Mouse (Mus musculus): ENCODE results near the gene Syn3. TPM values are rescaled to one million over a fixed set of nuclear protein-coding genes. Genes with fewer than 3 reads are reported as not detected.

Gene Syn3
- polyA plus RNA-seq, 1 experiment from 2014 or later, result 3.7 TPM

- Histone ChIP-seq H3K27me3 (replicated peaks; ENCODE audit: control insufficient read depth, insufficient read depth, low read length) (no peaks in the 10 kb centered on the region), H3K9ac (ENCODE audit: low read length) (no peak overlapping the region), H3K27ac (ENCODE audit: low read depth) (0 out of 2 replicates have a peak overlapping the region, but pooled peaks have one; percentile 6), H3K4me2 (ENCODE audit: low read length) (no peak overlapping the region), H3K9me3 (ENCODE audit: control insufficient read depth, low read length) (no peaks in the 10 kb centered on the region), H3K4me3 (ENCODE audit: low read depth, low read length) (no peak overlapping the region), H3K36me3 (ENCODE audit: control insufficient read depth, insufficient read depth, low read length) (no peaks in the 10 kb centered on the region), H3K4me1 (replicated peaks; ENCODE audit: control insufficient read depth, insufficient read depth, low read length) (0 out of 2 replicates have a peak, but pooled peaks cover 5% of the 10 kb centered on the region)
- DNase-seq (ENCODE audit: low spot score) (peak; percentile 54), ATAC-seq (replicated peaks; ENCODE audit: low FRiP score, low TSS enrichment, low read depth) (no peak)
- WGBS, result 3% methylated on average over 4 of the region's 4 CpGs
Measured at GRCm38 (mm10) chr10:86166854-86167268, 331.8 kb downstream of the Syn3 start.

GRCm38 (mm10) chr10:86164098-86164497 is 334.6 kb downstream of the Syn3 start:
- ATAC-seq (replicated peaks; ENCODE audit: low FRiP score, low TSS enrichment, low read depth) (no peak), DNase-seq (ENCODE audit: low spot score) (no peak)
- H3K9me3 ChIP-seq (ENCODE audit: control insufficient read depth, low read length), result no peaks in the 10 kb centered on the region
- H3K27ac ChIP-seq (ENCODE audit: low read depth), result no peak overlapping the region
- H3K4me3 ChIP-seq (ENCODE audit: low read depth, low read length), result no peak overlapping the region
- WGBS, result 58% methylated on average over 3 of the region's 3 CpGs
- H3K36me3 ChIP-seq (ENCODE audit: control insufficient read depth, insufficient read depth, low read length), result no peaks in the 10 kb centered on the region
- H3K4me2 ChIP-seq (ENCODE audit: low read length), result no peak overlapping the region
- no peak overlapping the region for H3K9ac ChIP-seq (ENCODE audit: low read length)
- H3K4me1 ChIP-seq (replicated peaks; ENCODE audit: control insufficient read depth, insufficient read depth, low read length), result peaks cover 5% of the 10 kb centered on the region; the same call in 1 of the 2 replicates
- H3K27me3 ChIP-seq (replicated peaks; ENCODE audit: control insufficient read depth, insufficient read depth, low read length), result no peaks in the 10 kb centered on the region

GRCm38 (mm10) chr10:86161783-86162271 is 336.9 kb downstream of the Syn3 start:
- no peak overlapping the region for H3K27ac ChIP-seq (ENCODE audit: low read depth)
- no peak overlapping the region for H3K4me2 ChIP-seq (ENCODE audit: low read length)
- 64% methylated on average over 6 of the region's 6 CpGs for WGBS
- no peaks in the 10 kb centered on the region for H3K27me3 ChIP-seq (replicated peaks; ENCODE audit: control insufficient read depth, insufficient read depth, low read length)
- H3K36me3 ChIP-seq (ENCODE audit: control insufficient read depth, insufficient read depth, low read length), result no peaks in the 10 kb centered on the region
- DNase-seq (ENCODE audit: low spot score), result no peak
- H3K9ac ChIP-seq (ENCODE audit: low read length), result no peak overlapping the region
- ATAC-seq (replicated peaks; ENCODE audit: low FRiP score, low TSS enrichment, low read depth), result no peak
- no peak overlapping the region for H3K4me3 ChIP-seq (ENCODE audit: low read depth, low read length)
- peaks cover 2% of the 10 kb centered on the region; the same call in 1 of the 2 replicates for H3K4me1 ChIP-seq (replicated peaks; ENCODE audit: control insufficient read depth, insufficient read depth, low read length)
- H3K9me3 ChIP-seq (ENCODE audit: control insufficient read depth, low read length), result no peaks in the 10 kb centered on the region

GRCm38 (mm10) chr10:86158198-86158899 is 340.3 kb downstream of the Syn3 start:
- ATAC-seq (replicated peaks; ENCODE audit: low FRiP score, low TSS enrichment, low read depth), result no peak
- no peak overlapping the region for H3K4me3 ChIP-seq (ENCODE audit: low read depth, low read length)
- H3K27me3 ChIP-seq (replicated peaks; ENCODE audit: control insufficient read depth, insufficient read depth, low read length), result no peaks in the 10 kb centered on the region
- no peak for DNase-seq (ENCODE audit: low spot score)
- no peak overlapping the region for H3K4me2 ChIP-seq (ENCODE audit: low read length)
- no peaks in the 10 kb centered on the region for H3K9me3 ChIP-seq (ENCODE audit: control insufficient read depth, low read length)
- H3K4me1 ChIP-seq (replicated peaks; ENCODE audit: control insufficient read depth, insufficient read depth, low read length), result no peaks in the 10 kb centered on the region; the same call in 1 of the 2 replicates
- no peak overlapping the region for H3K27ac ChIP-seq (ENCODE audit: low read depth)
- WGBS, result 77% methylated on average over 8 of the region's 8 CpGs
- H3K9ac ChIP-seq (ENCODE audit: low read length), result no peak overlapping the region
- no peaks in the 10 kb centered on the region for H3K36me3 ChIP-seq (ENCODE audit: control insufficient read depth, insufficient read depth, low read length)

GRCm38 (mm10) chr10:86155344-86155743 is 343.4 kb downstream of the Syn3 start:
- no peak overlapping the region for H3K9ac ChIP-seq (ENCODE audit: low read length)
- 42% methylated on average over 3 of the region's 3 CpGs for WGBS
- no peak overlapping the region for H3K27ac ChIP-seq (ENCODE audit: low read depth)
- H3K4me1 ChIP-seq (replicated peaks; ENCODE audit: control insufficient read depth, insufficient read depth, low read length), result no peaks in the 10 kb centered on the region; the same call in 1 of the 2 replicates
- no peaks in the 10 kb centered on the region for H3K36me3 ChIP-seq (ENCODE audit: control insufficient read depth, insufficient read depth, low read length)
- DNase-seq (ENCODE audit: low spot score) (no peak), ATAC-seq (replicated peaks; ENCODE audit: low FRiP score, low TSS enrichment, low read depth) (no peak)
- H3K27me3 ChIP-seq (replicated peaks; ENCODE audit: control insufficient read depth, insufficient read depth, low read length), result no peaks in the 10 kb centered on the region
- H3K4me2 ChIP-seq (ENCODE audit: low read length), result no peak overlapping the region
- H3K9me3 ChIP-seq (ENCODE audit: control insufficient read depth, low read length), result no peaks in the 10 kb centered on the region
- H3K4me3 ChIP-seq (ENCODE audit: low read depth, low read length), result no peak overlapping the region

GRCm38 (mm10) chr10:86153221-86153620 is 345.5 kb downstream of the Syn3 start:
- Histone ChIP-seq H3K36me3 (ENCODE audit: control insufficient read depth, insufficient read depth, low read length) (no peaks in the 10 kb centered on the region), H3K9me3 (ENCODE audit: control insufficient read depth, low read length) (no peaks in the 10 kb centered on the region), H3K27me3 (replicated peaks; ENCODE audit: control insufficient read depth, insufficient read depth, low read length) (no peaks in the 10 kb centered on the region), H3K4me3 (ENCODE audit: low read depth, low read length) (no peak overlapping the region), H3K27ac (ENCODE audit: low read depth) (no peak overlapping the region), H3K4me2 (ENCODE audit: low read length) (no peak overlapping the region), H3K9ac (ENCODE audit: low read length) (no peak overlapping the region), H3K4me1 (replicated peaks; ENCODE audit: control insufficient read depth, insufficient read depth, low read length) (no peaks in the 10 kb centered on the region)
- ATAC-seq (replicated peaks; ENCODE audit: low FRiP score, low TSS enrichment, low read depth), result no peak
- DNase-seq (ENCODE audit: low spot score), result no peak

- H3K9ac ChIP-seq (ENCODE audit: low read length), result no peak overlapping the region
- no peak overlapping the region for H3K4me2 ChIP-seq (ENCODE audit: low read length)
- H3K4me1 ChIP-seq (replicated peaks; ENCODE audit: control insufficient read depth, insufficient read depth, low read length), result no peaks in the 10 kb centered on the region
- ATAC-seq (replicated peaks; ENCODE audit: low FRiP score, low TSS enrichment, low read depth), result no peak
- H3K9me3 ChIP-seq (ENCODE audit: control insufficient read depth, low read length), result no peaks in the 10 kb centered on the region
- no peaks in the 10 kb centered on the region for H3K27me3 ChIP-seq (replicated peaks; ENCODE audit: control insufficient read depth, insufficient read depth, low read length)
- no peaks in the 10 kb centered on the region for H3K36me3 ChIP-seq (ENCODE audit: control insufficient read depth, insufficient read depth, low read length)
- no peak for DNase-seq (ENCODE audit: low spot score)
- no peak overlapping the region for H3K4me3 ChIP-seq (ENCODE audit: low read depth, low read length)
- H3K27ac ChIP-seq (ENCODE audit: low read depth), result no peak overlapping the region
- WGBS, result 63% methylated on average over 5 of the region's 5 CpGs
Measured at GRCm38 (mm10) chr10:86151357-86151756, 347.3 kb downstream of the Syn3 start.

GRCm38 (mm10) chr10:86150076-86150475 is 348.6 kb downstream of the Syn3 start:
- H3K27ac ChIP-seq (ENCODE audit: low read depth), result no peak overlapping the region
- no peak overlapping the region for H3K4me2 ChIP-seq (ENCODE audit: low read length)
- H3K27me3 ChIP-seq (replicated peaks; ENCODE audit: control insufficient read depth, insufficient read depth, low read length), result no peaks in the 10 kb centered on the region
- DNase-seq (ENCODE audit: low spot score), result no peak
- WGBS, result 59% methylated on average over 1 of the region's 1 CpGs
- no peaks in the 10 kb centered on the region for H3K36me3 ChIP-seq (ENCODE audit: control insufficient read depth, insufficient read depth, low read length)
- ATAC-seq (replicated peaks; ENCODE audit: low FRiP score, low TSS enrichment, low read depth), result no peak
- H3K9ac ChIP-seq (ENCODE audit: low read length), result no peak overlapping the region
- H3K4me3 ChIP-seq (ENCODE audit: low read depth, low read length), result no peak overlapping the region
- H3K9me3 ChIP-seq (ENCODE audit: control insufficient read depth, low read length), result no peaks in the 10 kb centered on the region
- no peaks in the 10 kb centered on the region for H3K4me1 ChIP-seq (replicated peaks; ENCODE audit: control insufficient read depth, insufficient read depth, low read length)
